Mouse (Mus musculus): Measurements from ENCODE around the gene Pnmal2. TPM values are rescaled to one million over a fixed set of nuclear protein-coding genes. Genes with fewer than 3 reads are reported as not detected.

Gene Pnmal2
- total RNA-seq (2022): under 1 TPM; 0.24 to 0.76 (median 0.41) TPM

DNA sequence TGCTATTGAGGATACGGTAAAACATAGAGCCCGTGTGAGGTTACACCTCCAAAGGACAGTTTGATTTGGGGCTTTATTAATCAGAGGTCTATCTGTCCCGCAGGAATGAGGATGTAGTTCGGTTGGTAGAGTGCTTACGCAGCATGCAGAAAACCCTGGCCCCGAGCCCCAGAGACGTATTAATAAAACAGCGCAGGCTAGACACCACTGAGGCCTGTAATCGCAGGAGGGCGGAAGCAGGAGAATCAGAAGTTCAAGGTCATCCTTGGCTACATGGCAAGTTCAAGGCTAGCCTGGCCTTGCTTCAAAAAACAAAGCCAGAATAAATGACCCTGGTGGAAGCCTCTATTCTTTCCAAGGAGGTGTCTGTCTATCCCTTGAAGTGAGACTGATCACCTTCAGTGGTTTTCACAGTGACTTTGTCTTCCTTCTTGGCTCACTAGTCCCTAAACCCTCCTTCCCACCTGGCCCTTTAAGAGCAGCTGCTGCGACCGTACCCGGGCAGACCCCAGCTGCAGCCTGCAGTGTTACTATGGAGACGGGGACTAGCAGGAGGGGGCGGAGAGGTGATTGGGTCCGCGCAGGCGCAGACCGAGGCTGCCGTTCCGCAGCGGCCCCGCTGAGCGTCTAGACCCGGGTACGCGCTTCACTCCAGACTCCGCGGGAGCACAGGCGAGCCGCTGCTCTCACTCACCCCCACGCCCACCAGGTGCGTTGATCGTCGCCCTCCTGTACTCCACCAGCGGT lies at the start of gene Pnmal2:
Pnmal2 (plus strand) TSS at position 622 of the 747 bp plus-strand sequence.
- DNase-seq (ENCODE audit: low spot score in 2 of 2): peak in 1 of 2 experiments; percentile 39

DNA sequence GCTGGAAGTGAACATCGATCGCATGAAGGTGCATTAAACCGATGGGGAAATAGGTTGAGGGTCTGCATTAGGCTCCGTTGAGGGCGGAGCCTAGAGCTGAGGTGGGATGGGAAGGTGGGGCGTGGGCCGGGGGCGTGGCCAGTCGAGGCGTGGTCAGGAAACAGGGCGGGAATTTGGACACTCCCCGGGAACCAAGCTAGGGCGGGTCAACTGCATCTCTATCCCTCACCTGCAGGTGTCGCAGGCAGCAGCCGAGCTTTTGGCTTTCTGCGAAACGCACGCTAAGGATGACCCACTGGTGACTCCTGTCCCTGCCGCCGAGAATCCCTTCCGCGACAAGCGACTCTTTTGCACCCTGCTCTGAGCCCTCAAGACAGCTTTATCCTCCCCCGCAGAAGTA lies 49.5 kb upstream of the Pnmal2 start:
- DNase-seq (ENCODE audit: low spot score in 2 of 2): peak; percentile 59 to 65

DNA sequence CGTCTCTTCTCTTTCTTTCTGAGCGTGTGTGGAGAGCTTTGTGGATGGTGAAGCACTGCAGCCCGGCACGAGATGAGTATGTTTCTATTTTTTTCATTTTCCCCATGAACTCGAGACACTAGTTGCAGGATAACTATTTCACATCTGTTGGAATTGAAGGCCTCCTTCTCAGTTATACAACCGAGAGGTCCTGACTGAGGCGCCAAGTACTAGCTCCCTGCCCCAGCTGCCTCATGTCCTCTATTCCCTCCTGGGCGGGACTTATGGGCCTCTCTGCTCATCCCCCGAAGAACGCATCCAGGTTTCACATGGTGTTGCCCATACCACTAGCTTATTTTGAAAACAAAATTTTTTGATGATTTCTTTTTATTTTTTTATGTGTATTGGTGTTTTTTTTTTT lies 49.0 kb upstream of the Pnmal2 start:
- no peak for DNase-seq (ENCODE audit: low spot score in 2 of 2)

DNA sequence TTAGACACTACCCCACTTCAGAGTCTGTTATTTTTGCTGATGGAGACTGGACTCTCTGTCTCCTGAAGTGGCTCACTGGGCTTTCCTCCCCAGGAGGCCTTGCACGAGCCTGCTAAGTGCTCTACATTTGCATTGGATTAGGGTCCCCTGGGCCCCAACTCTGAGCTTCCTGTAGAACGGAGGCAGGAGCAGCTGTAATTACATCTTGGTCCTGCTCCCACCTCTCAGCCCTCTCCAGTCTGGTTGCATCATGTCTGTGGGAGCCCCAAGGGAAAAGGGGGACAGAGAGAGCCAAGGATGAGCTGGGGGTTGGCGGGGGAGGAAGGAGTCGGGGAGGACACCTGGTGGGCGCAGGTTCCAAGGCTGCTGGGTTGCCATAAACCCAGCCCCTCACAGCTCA lies 44.0 kb upstream of the Pnmal2 start:
- DNase-seq (ENCODE audit: low spot score in 2 of 2): no peak

DNA sequence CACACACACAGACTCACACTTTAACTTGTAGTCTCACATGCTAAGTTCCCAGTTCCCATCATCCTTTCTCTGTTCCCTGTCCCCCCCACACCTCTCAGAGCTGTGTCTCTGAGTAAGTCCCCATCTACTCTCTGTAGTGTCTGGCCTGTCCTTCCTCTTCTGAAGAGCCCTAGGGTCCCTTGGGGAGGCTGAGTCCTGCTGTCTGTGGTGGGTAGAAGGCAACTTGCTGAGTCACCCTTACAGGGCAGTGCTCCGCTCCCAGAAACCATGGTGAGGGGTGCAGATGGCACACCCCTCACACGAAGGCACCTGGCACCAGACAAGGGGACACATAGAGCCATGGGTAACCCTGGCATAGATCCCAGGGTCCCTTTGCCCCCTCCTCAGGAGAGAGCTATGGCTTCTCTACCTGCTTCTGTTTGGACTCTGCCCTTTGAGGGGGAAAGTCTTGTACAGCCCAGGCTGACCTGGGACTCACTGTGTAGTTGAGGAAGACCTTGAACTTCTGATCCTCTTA lies 41.0 kb upstream of the Pnmal2 start:
- no peak for DNase-seq (ENCODE audit: low spot score in 2 of 2)

DNA sequence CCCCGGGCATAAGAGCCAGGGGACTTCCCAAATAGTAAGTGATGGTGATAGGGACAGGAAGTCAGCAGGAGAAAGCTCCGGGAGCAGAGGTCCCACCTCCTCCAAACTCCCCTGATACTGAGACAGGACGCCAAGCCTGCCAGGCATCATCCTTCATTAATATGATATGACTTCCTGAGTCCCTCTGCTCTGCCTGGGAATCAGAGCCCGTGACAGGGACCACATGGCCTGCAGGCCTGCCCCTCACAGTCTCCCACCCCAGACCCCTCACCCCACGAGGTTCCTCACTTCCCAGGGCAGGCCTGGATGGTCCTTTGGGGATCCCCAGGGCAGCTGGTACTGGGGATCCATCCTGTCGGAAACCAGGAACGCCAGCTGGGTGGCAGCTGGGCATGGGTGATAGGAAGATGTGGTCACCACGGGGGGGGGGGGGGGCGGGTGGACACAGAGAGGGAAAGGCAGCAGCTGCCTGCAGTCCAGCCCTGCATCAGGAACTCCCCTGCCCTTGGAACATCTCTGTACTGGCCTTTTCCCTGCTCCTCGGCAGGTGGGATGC lies 40.3 kb upstream of the Pnmal2 start:
- DNase-seq (ENCODE audit: low spot score in 2 of 2): no peak

DNA sequence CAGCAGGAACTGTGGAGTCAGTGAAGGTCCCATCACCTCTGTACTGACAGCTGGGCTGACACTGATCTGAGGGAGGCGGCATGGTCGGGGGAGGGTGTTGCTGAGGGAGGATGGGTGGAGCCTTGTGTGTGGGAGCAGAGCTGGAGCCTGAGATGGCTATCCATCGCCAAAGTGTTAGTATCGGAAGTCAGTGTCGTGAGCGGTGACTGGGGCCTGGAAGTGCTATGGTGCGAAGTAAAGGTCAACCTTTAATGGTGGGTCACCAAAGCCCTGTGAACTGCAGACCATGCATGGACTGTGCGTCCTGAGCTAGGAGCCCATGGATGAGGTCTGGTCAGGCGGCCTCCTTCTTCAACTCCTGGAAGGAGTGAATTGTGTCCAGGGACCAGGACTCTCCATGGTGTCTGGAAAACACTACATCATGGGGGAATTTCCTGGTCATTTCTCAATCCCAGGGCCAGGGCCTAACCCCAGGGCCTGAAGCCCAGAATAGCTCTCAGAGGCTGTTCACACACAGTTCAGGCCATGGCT lies 38.9 kb upstream of the Pnmal2 start:
- DNase-seq (ENCODE audit: low spot score in 2 of 2): peak in 1 of 2 experiments; percentile 51

DNA sequence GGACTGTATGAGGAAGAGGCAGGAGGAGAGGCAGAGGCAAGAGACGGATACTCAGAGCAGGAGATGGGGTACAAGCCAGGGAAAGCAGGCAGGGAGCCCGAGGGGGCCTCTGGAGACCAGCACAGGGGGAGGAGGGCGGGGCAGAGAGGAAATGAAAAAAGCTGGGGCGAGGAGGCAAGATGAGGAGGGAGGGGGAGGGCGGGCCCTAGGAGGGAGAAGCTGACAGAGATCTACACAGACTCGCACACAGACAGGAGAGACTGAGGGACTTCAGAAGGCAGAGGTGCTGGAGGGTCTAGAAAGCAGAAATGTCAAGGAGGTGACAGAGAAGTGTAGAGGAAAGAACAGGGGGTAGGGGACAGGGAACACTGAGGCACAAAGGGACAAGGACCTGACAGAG lies 38.2 kb upstream of the Pnmal2 start, which contains the start of gene Ptgir:
Ptgir (plus strand) TSS at position 210 of the 400 bp plus-strand sequence.
- peak; percentile 69 to 80 for DNase-seq (ENCODE audit: low spot score in 2 of 2)

DNA sequence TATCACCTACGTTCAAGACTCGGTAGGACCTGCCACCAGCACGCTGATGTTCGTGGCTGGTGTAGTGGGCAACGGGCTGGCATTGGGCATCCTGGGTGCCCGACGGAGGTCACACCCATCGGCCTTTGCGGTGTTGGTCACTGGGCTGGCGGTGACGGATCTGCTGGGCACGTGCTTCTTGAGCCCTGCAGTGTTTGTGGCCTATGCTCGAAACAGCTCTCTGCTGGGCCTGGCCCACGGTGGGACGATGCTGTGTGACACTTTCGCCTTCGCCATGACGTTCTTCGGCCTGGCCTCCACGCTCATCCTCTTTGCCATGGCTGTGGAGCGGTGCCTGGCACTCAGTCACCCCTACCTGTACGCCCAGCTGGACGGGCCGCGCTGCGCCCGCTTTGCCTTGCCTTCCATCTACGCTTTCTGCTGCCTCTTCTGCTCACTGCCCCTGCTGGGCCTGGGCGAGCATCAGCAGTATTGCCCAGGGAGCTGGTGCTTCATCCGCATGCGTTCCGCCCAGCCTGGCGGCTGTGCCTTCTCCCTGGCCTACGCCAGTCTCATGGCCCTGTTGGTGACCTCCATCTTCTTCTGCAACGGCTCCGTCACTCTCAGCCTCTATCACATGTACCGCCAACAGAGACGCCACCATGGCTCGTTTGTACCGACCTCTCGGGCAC lies 37.5 kb upstream of the Pnmal2 start:
- DNase-seq (ENCODE audit: low spot score in 2 of 2): no peak

DNA sequence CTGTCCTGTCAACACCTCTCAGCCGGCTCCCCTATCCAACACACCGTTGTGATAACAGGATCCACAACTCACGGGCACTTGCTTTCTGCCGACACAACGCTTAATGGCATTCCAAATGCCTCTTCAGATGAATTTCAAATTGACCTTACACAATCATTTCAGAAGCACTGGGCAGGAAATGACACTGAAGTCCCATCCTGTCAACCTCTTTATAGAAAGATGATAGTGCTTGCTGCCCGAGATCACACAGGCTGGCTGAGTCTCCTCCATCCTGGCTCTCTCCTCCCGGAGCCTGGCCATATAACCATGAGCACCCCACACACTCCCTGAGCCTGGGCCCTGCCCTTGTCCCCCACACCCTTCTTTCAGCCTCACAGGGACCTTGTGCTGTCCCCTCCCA lies 36.6 kb upstream of the Pnmal2 start:
- DNase-seq (ENCODE audit: low spot score in 2 of 2): no peak

DNA sequence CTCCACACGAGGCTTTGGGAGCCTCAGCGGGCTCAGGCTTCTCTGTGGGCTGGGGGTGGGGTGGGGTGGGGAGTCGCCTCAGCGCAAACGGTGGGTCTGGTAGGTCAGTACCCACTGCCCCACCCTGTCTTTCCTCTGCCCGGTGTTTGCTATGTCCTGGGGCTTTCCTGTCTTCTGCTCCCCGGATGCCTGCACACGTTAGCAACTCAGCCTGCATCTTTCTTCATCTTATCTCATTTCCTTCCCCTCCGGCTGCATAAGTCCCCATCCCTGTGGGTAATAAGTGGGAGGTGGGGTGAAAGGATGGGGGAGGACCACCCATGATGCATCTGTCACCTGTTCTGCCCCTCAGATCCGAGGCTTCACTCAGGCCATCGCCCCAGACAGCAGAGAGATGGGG lies 36.1 kb upstream of the Pnmal2 start:
- DNase-seq (ENCODE audit: low spot score in 2 of 2): no peak

DNA sequence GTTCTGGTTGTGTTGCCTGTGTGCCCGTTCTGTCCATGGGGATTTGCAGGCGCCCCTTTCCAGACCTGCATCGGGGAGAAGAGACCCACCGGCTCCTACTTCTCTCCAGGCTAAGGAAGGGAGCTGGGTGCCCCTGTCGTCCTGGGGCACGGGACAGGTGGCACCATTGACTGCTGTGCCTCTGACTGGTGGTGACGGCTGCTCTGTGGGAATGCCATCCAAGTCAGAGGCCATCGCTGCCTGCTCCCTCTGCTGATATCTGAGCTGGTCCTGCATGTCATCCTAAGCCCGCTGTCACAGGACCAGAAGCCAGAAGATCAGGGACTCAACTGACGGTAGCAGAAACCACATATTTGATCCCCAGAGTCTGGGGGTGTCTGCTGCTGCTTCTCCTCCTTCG lies 35.6 kb upstream of the Pnmal2 start:
- DNase-seq (ENCODE audit: low spot score in 2 of 2): no peak

DNA sequence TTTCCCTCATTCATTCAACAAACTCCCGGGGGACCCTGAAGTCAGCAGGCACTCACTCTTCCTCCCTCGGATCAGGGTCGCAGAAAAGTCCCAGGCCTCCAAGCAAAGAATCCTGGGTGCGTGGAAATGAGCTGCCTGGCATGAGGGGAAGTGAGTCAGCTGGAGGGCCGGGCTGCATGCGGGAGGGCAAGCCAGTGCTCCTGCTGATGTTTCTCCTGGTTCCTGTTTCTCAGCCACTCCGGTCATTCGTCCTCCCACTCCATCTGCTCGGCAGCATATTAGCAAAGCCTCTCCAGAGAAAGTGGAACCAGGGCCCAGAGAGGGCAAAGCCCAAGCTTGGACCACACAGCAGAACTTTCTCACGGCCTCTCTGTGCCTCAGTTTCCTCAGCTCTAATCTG lies 34.6 kb upstream of the Pnmal2 start:
- no peak for DNase-seq (ENCODE audit: low spot score in 2 of 2)

DNA sequence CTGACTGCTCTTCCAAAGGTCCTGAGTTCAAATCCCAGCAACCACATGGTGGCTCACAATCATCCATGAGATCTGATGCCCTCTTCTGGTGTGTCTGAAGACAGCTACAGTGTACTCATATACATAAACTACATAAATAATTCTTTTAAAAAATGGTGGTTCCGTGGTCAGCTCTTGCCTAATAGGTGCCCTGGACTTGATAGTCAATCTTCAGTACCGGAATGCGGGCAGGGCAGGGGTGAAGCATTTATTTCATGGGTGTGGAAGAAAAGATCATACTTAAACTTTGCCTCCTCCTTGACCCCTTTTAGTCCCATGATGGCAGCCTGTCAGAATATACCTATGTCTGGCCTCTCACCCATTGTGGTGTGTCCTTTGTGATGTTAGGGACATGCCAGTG lies 32.6 kb upstream of the Pnmal2 start:
- no peak for DNase-seq (ENCODE audit: low spot score in 2 of 2)

DNA sequence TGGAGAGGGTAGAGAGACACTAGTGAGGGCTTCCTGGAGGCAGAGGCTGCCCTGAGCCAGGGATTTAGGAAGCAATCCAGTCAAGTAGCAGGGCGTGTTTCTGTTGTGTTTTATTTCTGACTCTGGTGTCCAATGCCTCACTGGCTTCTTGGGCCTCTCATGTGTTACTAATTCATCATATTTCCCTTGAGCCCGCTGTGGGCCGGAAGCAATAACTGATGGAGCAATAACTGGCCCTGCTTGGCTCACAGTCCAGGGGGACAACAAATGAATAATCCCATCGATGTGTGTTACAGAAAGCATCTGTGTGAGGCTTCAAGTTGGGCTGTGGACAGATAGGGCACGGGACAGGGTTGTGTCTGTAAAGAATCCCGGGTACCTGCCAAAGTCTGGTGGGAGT lies 32.1 kb upstream of the Pnmal2 start:
- DNase-seq (ENCODE audit: low spot score in 2 of 2): peak; percentile 49 to 63

DNA sequence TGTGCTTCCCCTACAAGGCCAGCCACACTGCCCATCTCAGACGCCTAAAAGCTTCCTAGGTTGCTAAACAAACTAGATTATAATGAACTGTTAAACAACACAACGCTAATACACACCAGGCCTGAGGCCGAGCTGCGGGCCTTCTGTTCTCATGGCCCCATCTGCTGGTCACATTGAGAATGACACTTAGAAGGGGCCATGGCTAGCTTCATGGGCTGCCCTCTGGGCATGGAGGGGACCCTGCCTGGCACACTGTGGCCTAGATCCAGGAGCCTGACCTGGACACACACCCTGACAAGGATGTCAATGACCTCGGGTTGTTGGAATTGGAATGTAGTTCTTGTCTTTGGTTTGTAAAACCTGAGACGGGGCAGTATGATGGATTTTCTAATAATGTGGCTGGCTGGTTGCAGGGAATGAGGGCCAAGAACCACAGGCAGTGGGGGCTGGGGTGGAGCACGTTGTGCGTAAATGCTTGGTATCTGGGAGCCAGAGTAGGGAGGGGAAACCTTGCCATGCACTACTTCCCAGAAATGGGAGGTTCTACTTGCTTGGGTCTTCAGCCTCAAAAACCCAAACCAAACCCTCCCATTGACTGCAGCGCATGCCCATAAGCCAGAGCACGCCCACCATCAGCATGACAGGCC lies 30.6 kb upstream of the Pnmal2 start:
- DNase-seq (ENCODE audit: low spot score in 2 of 2): peak; percentile 57 to 58

DNA sequence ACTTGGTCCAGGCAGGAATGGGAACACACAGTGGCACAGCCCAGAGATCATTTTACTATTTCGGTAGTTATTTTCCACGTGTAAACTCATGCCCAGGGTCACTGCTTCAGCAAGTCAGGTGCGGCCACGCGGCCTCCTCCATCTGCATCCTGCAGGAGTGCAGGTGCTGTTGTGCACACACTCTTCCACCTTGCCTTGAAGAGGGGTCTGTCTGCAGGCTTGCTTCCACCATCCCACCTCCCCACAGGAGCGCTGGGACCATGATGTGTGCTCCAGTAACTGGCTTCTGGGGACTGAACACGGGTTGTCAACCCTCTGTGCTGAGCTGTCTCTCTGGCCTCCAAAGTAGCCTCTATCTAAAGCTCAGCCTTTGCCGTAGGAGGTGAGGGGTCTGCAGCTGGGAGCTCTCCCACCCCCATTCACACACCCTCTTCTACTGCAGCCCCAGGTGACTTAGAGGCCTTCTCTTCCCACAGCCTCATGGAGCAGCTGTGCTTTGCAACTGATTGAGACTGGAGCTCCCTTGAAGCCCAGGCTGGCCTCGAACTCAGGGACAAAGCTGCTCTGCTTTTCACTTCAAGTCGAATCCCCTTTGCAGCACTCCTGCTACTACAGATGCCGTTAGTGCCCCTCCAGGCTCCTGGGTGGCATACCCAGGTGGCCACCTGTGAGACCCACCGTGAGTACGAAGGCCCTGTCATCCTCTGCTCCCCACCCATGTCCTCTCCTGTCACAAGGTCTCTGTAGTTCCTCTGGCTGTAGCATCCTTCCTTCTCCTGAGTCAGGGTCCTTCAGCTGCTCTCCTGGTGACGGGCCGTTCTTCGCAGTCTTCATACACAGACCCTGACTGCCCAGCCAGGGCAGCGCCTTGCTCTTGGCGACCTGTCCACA lies 29.8 kb upstream of the Pnmal2 start:
- DNase-seq (ENCODE audit: low spot score in 2 of 2): no peak

DNA sequence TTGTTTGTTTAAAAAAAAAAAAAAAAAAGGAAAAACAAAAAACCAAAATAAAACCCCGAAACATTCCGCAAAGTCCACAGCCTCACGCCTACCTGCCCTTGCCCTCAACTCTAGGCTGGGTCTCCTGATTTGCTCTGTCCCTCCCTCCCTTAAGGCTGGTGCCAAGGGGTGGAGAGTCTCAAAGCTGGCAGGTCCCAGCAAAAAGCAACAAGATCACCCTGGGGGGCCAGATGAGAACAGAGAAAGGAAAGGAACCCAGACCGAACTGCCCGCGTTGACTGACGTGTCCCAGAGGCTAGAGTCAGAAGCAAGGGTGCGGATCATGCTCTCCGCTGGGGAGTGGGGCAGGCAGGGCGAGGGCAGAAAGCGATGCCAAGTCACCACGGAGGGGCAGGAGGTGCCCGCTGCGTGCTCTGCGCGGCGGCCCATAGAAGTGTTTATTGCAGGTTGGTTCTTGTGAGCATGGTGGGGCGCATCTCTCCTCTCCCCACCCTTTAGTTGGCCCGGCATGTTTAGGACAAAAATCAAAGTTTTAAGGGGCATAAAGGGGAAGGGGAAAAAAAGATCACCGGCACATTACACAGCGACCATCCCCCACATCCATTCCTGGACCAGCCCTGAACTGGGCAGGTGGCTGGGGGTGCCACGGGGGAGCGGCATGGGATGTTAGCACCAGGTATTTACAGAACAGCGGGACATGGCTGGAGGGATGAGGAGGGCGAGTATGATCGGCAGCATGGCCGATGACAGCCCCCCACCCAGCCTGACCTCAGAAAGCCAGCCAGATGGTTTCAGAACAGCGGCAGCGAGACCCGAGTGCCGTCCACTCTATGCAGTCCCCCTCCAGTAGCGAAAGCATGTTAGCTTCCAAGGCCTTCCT lies 28.8 kb upstream of the Pnmal2 start:
- DNase-seq (ENCODE audit: low spot score in 2 of 2): no peak
